Mouse (Mus musculus) kidney, postnatal 4 days (tissue): Measurements from ENCODE around the gene Rgl1.
"Not testable (repeated sequence)": the region's sequence is repeated elsewhere in the genome, so short reads cannot be mapped to it uniquely, and the experiment has no call there.

ENCODE experiments used
- DNase-seq, 2 experiments: peaks; one replicate each; pipeline ENCODE4 v3.0.0; 2021; ENCODE audit warnings: mixed read lengths in 2 of 2

Rgl1 gene

GRCm38 (mm10) chr1:152651495-152651874, 114.7 kb downstream of the Rgl1 start:
- DNase-seq, result no peak

- no peak for DNase-seq
Observed at GRCm38 (mm10) chr1:152650856-152651494, 115.2 kb downstream of the Rgl1 start.

DNA sequence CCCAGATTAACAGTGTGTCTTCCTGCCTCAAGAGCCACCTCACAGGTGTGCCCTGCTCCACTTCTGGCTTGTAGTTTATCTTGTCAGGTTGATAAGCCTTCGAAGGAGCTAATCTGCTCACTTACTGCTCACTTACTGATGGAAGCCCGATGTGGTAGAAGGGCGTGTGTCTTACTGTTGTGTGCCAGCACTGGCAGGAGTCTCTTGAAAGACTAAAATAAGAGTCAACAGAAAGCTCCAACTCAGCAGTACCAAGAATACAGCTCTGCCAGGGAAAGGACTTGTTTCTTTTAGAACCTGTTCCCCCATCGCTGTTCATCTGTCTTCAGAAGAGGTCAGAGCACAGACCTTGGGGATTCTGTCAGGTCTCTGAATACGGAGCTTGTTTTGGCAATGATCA, 118.1 kb downstream of the Rgl1 start:
- no peak for DNase-seq

DNA sequence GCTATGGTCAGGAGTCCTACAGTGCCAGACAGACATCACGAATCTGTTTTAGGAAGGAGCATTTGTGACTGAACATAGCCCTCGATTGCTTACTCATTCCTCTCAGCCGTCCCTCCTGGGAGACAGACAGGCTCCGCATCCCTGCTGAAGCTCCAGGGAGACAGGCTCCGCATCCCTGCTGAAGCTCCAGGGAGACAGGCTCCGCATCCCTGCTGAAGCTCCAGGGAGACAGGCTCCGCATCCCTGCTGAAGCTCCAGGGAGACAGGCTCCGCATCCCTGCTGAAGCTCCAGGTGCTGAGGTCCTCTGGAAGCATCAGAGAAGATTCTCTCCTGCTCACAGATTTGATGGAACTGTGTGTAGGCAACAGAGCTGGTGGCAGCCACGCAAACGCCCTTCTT, 123.9 kb downstream of the Rgl1 start:
- DNase-seq, result not testable (repeated sequence)

DNA sequence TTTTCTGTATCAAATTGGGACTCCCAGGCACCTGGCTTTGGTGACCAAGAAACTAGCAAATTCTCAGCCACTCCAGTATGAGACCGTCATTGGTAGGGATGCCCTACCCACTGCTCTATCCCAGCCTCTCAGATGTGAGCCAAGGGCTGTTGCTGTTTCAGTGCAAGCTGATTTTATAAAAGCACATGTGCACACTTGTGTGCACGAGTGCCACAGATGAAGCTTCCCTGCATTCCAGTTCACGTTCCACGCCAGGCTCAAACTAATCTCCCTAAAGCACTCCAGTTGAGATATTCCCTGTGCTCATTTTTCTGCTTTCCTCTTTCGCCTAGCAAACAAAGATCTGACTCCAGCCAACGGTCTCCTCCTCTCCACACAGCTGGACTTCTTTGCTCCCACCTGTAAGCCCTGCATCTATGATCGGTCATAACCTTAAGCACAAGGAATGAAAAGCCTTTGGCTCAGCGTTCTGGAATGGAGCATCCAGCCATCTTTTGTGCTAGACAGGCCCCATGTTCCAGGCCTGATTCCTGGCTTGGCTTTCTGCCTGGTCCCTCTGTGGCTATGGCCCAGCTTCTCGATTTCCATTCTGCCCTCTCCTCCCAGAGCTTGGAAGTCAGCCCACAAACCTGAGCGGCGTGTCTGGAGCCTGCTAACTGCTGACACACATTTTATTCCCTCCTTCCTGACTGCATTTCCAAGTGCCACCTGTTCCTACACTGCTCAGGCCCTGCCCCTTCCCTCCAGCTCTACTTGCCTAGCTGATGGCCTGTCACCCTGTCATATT, 125.8 kb downstream of the Rgl1 start:
- DNase-seq, result peak; percentile 72 to 76

DNA sequence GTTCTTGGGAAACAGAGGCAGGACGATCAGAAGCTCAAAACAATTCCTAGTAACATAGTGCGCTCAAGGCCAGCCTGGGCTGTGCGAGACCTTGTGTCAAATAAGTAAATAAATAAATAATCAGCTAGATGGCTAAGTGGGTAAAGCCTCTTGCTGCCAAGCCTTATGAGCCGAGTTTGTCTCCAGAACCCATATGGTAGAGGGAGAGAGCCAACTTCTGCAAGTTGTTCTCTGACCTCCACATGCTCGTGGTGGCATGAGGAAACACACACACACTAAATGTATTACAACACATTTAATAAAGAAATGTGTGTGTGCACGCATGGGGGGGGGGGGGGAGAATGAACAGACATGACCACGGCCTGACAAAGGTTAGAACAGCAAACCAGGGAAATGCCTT, 126.8 kb downstream of the Rgl1 start:
- no peak for DNase-seq

DNA sequence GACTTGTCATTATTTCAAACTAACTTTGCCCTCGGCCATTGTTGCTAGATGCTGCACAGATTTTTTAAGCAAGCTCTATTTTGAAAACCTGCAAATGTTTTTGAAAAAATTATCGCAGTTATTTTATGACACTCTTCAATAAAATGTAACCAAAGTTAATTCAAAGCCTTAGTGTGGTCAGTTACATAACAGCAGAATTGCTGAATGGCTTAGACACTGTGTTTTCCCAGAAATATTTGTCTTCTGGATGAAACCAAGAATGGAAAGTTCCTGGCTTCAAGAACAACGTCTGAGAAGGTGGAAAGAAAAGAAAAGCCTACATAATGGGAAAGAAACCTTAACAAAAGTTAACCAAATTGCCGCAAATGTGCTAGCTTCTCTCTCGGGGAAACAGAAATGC, 131.5 kb downstream of the Rgl1 start:
- no peak for DNase-seq

- no peak for DNase-seq
Observed at GRCm38 (mm10) chr1:152629780-152630179, 136.4 kb downstream of the Rgl1 start.

GRCm38 (mm10) chr1:152625651-152626050, 140.5 kb downstream of the Rgl1 start:
- no peak for DNase-seq

GRCm38 (mm10) chr1:152624644-152625454, 141.3 kb downstream of the Rgl1 start:
- peak; percentile 86 to 90 for DNase-seq

DNA sequence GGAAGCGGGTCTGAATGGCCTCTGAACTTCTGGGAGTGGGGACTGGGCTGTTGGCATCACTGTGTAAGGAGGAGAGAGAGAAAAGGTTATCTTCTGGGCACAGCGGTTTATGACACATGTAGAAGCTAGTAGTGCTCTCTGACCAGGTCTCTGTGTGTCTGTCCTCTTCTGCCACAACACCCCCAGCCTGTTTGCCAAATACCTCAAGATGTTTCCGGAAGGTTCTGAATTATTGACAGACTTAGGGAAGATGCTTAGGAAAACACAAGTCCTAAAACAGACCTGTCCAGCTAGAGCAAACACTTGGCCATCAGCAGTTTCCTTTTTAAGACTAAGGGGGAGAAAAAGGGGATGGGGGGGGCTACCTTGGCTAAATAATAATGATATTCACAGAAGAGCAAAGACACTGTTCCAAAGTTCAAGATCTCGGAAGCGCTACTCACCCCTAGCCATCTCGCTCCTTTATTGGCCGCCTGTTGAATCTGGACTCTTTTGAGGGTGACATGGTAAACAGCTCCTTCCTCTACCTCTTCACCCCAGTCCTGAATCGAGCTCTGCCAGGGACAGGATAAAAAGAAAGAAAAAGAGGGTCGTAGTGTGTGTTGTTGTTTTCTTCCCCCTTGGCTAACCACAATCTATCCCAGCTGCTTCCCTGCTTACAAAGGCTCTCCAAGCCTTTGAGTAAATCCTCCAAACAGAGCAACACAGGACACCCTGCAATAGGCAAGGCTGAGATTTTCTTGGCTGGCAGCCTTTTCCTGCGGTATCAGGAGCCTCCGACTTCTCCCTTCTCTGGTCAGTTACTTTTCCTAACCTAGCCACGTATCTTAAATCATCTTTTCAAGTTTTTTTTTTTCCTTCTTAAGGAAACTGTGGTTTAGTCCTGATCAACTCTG, 142.5 kb downstream of the Rgl1 start:
- DNase-seq, result peak; percentile 54 to 67

DNA sequence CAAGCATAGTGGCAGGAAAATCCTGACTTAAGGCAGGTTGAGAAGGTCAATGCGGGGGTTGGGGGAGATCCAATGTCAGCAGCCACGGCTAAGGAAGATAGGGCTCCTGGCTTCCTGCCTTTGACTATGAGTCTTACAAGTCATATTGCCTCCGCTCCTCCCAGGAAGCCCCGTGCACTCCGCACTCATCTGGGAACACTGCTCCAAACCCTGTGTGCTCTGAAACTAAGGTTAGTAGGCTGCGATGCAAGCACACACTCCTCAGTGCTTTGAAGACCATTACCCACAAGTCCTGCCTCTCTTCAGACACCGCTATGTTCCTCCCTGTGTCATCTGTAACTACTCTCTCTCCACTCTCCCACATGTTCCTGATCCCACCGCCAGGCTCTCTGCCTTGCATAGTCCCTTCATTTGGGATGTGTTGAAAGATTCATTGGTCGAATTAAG, 143.4 kb downstream of the Rgl1 start:
- peak; percentile 52 to 61 for DNase-seq

DNA sequence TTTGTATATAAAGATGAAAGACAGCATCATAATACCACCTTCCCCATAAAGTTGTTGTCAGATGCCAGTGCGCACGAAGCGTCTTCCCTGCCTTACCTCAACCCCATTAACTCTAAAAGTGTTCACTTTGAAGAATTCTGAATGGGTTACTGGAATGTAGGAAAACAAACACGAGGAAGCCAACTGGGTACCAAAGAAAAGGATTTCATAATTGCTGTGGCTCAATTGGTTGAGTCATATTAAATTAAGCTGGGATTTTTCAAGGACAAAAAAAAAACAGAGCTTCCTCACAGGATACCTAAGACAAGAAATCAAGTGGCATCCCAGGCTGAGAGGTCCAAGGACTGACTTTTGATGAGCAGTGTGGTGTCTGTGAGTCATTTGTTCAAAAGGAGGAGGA, 144.5 kb downstream of the Rgl1 start:
- no peak for DNase-seq

GRCm38 (mm10) chr1:152619396-152619795, 146.8 kb downstream of the Rgl1 start:
- no peak for DNase-seq

- DNase-seq, result no peak
Observed at GRCm38 (mm10) chr1:152618896-152619295, 147.3 kb downstream of the Rgl1 start.

DNA sequence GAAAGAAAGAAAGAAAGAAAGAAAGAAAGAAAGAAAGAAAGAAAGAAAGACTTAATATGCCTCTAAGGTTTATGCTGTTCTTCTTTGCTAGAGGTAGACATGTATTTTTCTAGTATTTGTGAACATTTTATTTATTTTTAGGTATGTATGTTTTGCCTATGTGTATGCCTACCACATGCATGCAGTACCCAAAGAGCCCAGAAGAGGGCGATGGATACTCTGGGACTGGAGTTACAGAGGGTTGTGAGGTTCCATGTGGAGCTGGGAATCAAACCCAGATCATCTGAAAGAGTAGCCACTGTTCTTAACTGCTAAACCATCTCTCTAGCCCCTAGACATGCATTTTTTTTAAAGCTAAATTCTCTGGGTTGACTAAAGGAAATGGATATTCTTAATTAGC, 147.8 kb downstream of the Rgl1 start:
- DNase-seq, result no peak

- no peak for DNase-seq
Observed at GRCm38 (mm10) chr1:152617745-152618342, 148.3 kb downstream of the Rgl1 start.

GRCm38 (mm10) chr1:152616777-152617057, 149.4 kb downstream of the Rgl1 start:
- DNase-seq, result no peak

GRCm38 (mm10) chr1:152615987-152616776, 150.0 kb downstream of the Rgl1 start:
- DNase-seq, result no peak

DNA sequence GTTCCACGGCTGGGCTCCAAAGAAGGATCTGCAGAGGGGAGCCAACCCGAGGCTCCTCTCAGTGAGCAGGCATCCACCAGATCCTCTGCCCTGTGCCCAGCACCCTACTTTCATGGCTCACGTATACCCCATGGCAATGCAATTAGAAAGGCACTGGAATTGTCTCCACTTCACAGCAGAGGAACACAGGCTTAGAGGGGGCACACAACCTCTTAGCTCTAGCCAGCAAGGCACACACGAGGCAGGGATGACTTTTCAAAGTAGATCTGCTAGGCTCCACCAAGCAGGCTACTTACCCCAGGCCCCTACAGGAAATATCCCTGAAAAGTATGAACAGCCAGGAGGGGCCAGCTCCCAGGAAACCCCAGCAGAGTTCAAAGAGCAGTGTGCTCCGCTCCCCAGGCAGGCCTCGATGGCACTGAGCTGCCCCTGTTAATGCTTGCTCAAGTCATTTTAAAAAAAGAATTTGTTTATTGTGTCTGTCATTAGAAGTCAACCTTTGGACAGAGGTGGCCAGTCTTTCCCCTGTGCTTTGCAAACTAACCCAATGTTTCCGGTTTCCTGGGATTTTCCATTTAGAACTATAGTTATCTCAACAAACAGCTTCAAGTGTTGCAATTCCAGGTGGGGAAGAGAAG, 151.3 kb downstream of the Rgl1 start:
- DNase-seq, result no peak
